Mouse (Mus musculus) left cerebral cortex, adult 8-10 months (tissue): Measurements from ENCODE around the gene Olfr593. TPM values are rescaled to one million over a fixed set of nuclear protein-coding genes. Genes with fewer than 3 reads are reported as not detected.
"Not testable (repeated sequence)": the region's sequence is repeated elsewhere in the genome, so short reads cannot be mapped to it uniquely, and the experiment has no call there.

ENCODE experiments used
- DNase-seq, 2 experiments: peaks; one replicate each; pipeline ENCODE4 v3.0.0; 2022; ENCODE audit warnings: low spot score in 2 of 2
- microRNA-seq, 2 experiments: library from miRNA; unstranded; fragments of <30 nt; microRNA quantifications; one replicate each; pipeline ENCODE4 v1.2.0; 2022
- total RNA-seq, 4 experiments: library from RNA; stranded (reverse); gene quantifications; 2 replicates each; pipeline ENCODE4 v1.2.4; 2022

Gene Olfr593
- not detected for total RNA-seq

GRCm38 (mm10) chr7:103211562-103211961 is at the start of gene Olfr593:
Gene Olfr593, plus strand, starts transcription at chr7:103211862.
- DNase-seq, result no peak

- no peak for DNase-seq
These were observed 42.0 kb upstream of the Olfr593 start for GRCm38 (mm10) chr7:103169697-103170096.

GRCm38 (mm10) chr7:103178240-103178639 is 33.4 kb upstream of the Olfr593 start, which contains the start of gene Olfr591:
Gene Olfr591, minus strand, starts transcription at chr7:103178340.
- DNase-seq, result no peak

- DNase-seq, result not testable (repeated sequence)
These were observed 27.2 kb upstream of the Olfr593 start, which contains the start of gene Olfr592 for GRCm38 (mm10) chr7:103184503-103184902. Gene Olfr592, plus strand, starts transcription at chr7:103184803.

- not testable (repeated sequence) for DNase-seq
These were observed 388 bp downstream of the Olfr593 start for GRCm38 (mm10) chr7:103212050-103212449.

GRCm38 (mm10) chr7:103216696-103217095 is 5.0 kb downstream of the Olfr593 start, which contains the start of gene Olfr594:
Gene Olfr594, plus strand, starts transcription at chr7:103216996.
- DNase-seq, result no peak

- not testable (repeated sequence) for DNase-seq
These were observed 40.7 kb downstream of the Olfr593 start, which contains the start of gene Usp17ld for GRCm38 (mm10) chr7:103252405-103252804. Gene Usp17ld, minus strand, starts transcription at chr7:103252505.

Small RNAs within 50 kb of the gene (microRNA-seq; reads per million reads assigned to microRNA genes)
- 0 reads per million in 2 experiments for gene Gm25171

Other genes with a start within 250 kb of the Olfr593 start
- not detected for gene Olfr576, start 249.2 kb upstream of the Olfr593 start, total RNA-seq
- not detected for gene Olfr577, start 235.9 kb upstream of the Olfr593 start, total RNA-seq
- not detected for gene Olfr578, start 222.5 kb upstream of the Olfr593 start, total RNA-seq
- gene Olfr582, start 173.8 kb upstream of the Olfr593 start, total RNA-seq, result not detected
- gene Olfr583, start 160.6 kb upstream of the Olfr593 start, total RNA-seq, result not detected
- gene Olfr584, start 130.0 kb upstream of the Olfr593 start, total RNA-seq, result not detected
- not detected for gene Olfr585, start 114.1 kb upstream of the Olfr593 start, total RNA-seq
- not detected for gene Olfr586, start 86.2 kb upstream of the Olfr593 start, total RNA-seq
- gene Olfr588-ps1, start 71.0 kb upstream of the Olfr593 start, total RNA-seq, result not detected
- gene Olfr589, start 55.5 kb upstream of the Olfr593 start, total RNA-seq, result not detected
- not detected for gene Olfr591, start 33.5 kb upstream of the Olfr593 start, total RNA-seq
- not detected for gene Olfr592, start 27.1 kb upstream of the Olfr593 start, total RNA-seq
- gene Olfr594, start 5.1 kb downstream of the Olfr593 start, total RNA-seq, result not detected
- not detected for gene Usp17ld, start 40.6 kb downstream of the Olfr593 start, total RNA-seq
- gene Olfr596, start 93.8 kb downstream of the Olfr593 start, total RNA-seq, result not detected
- not detected for gene Olfr597, start 104.5 kb downstream of the Olfr593 start, total RNA-seq
- gene Olfr598, start 111.7 kb downstream of the Olfr593 start, total RNA-seq, result not detected
- not detected for gene Olfr599, start 124.1 kb downstream of the Olfr593 start, total RNA-seq
- gene Olfr600, start 137.8 kb downstream of the Olfr593 start, total RNA-seq, result not detected
- gene Olfr601, start 150.8 kb downstream of the Olfr593 start, total RNA-seq, result not detected
- gene Olfr603, start 174.3 kb downstream of the Olfr593 start, total RNA-seq, result not detected
- gene Usp17lc, start 203.2 kb downstream of the Olfr593 start, total RNA-seq, result not detected
- not detected for gene Olfr605, start 233.6 kb downstream of the Olfr593 start, total RNA-seq
- gene Olfr606, start 237.2 kb downstream of the Olfr593 start, total RNA-seq, result not detected